Mouse (Mus musculus): ENCODE results near the gene Ndrg4.
"Not testable (repeated sequence)": the region's sequence is repeated elsewhere in the genome, so short reads cannot be mapped to it uniquely, and the experiment has no call there.

Gene Ndrg4

GRCm38 (mm10) chr8:95676631-95677030, at the start of gene Ndrg4:
TSS of gene Ndrg4 (plus strand) at chr8:95676980.
- no peak for DNase-seq

GRCm38 (mm10) chr8:95632840-95633239, 43.9 kb upstream of the Ndrg4 start:
- DNase-seq = no peak

GRCm38 (mm10) chr8:95633262-95634062, 43.3 kb upstream of the Ndrg4 start, which contains the start of gene Gins3:
TSS of gene Gins3 (plus strand) at chr8:95633453.
- peak; percentile 84 for DNase-seq

GRCm38 (mm10) chr8:95634063-95634340, 42.8 kb upstream of the Ndrg4 start:
- no peak for DNase-seq

- DNase-seq = no peak
These were observed 31.8 kb upstream of the Ndrg4 start for GRCm38 (mm10) chr8:95644942-95645341.

- no peak for DNase-seq
These were observed 28.5 kb upstream of the Ndrg4 start for GRCm38 (mm10) chr8:95648251-95648650.

- DNase-seq = no peak
These were observed 23.4 kb upstream of the Ndrg4 start for GRCm38 (mm10) chr8:95653351-95653750.

GRCm38 (mm10) chr8:95655831-95656230, 20.9 kb upstream of the Ndrg4 start:
- DNase-seq = no peak

- DNase-seq = no peak
These were observed 20.3 kb upstream of the Ndrg4 start for GRCm38 (mm10) chr8:95656316-95657002.

- DNase-seq = no peak
These were observed 19.3 kb upstream of the Ndrg4 start for GRCm38 (mm10) chr8:95657523-95657922.

- DNase-seq = no peak
These were observed 16.4 kb upstream of the Ndrg4 start for GRCm38 (mm10) chr8:95660334-95660882.

- no peak for DNase-seq
These were observed 15.7 kb upstream of the Ndrg4 start for GRCm38 (mm10) chr8:95661085-95661484.

- DNase-seq = no peak
These were observed 15.2 kb upstream of the Ndrg4 start for GRCm38 (mm10) chr8:95661575-95661974.

- DNase-seq = no peak
These were observed 13.7 kb upstream of the Ndrg4 start for GRCm38 (mm10) chr8:95662885-95663598.

GRCm38 (mm10) chr8:95663599-95663949, 13.2 kb upstream of the Ndrg4 start:
- no peak for DNase-seq

- DNase-seq = not testable (repeated sequence)
These were observed 10.8 kb upstream of the Ndrg4 start for GRCm38 (mm10) chr8:95665813-95666452.

GRCm38 (mm10) chr8:95668163-95668958, 8.4 kb upstream of the Ndrg4 start:
- DNase-seq = no peak

- DNase-seq = no peak
These were observed 6.8 kb upstream of the Ndrg4 start for GRCm38 (mm10) chr8:95669967-95670366.

GRCm38 (mm10) chr8:95671861-95672260, 4.9 kb upstream of the Ndrg4 start:
- no peak for DNase-seq

- no peak for DNase-seq
These were observed 4.0 kb upstream of the Ndrg4 start for GRCm38 (mm10) chr8:95672811-95673210.

GRCm38 (mm10) chr8:95677591-95678023, 827 bp downstream of the Ndrg4 start:
- DNase-seq = no peak

GRCm38 (mm10) chr8:95678024-95678611, 1.3 kb downstream of the Ndrg4 start:
- peak; percentile 60 for DNase-seq

All from right cerebral cortex, postnatal 14 days (tissue).